Mouse (Mus musculus): Measurements from ENCODE around the gene Dlst.

- TF ChIP-seq POLR2A (IDR thresholded peaks at IDR 0.05; ENCODE audit: insufficient read depth, low read depth, low read length) (no peak), CTCF (IDR thresholded peaks at IDR 0.05; ENCODE audit: insufficient read depth, low read depth, low read length) (no peak)
Measured at GRCm38 (mm10) chr12:85170284-85170947, 59.8 kb downstream of the Dlst start.

Data from olfactory bulb, adult 2 months (tissue).